Mouse (Mus musculus): ENCODE data around the gene Sbno2. TPM values are rescaled to one million over a fixed set of nuclear protein-coding genes. Genes with fewer than 3 reads are reported as not detected.
"Not testable (repeated sequence)": the region's sequence is repeated elsewhere in the genome, so short reads cannot be mapped to it uniquely, and the experiment has no call there.

Sbno2 gene
- polyA plus RNA-seq, 1 experiment from 2014 or later, result 16.8 TPM

DNA sequence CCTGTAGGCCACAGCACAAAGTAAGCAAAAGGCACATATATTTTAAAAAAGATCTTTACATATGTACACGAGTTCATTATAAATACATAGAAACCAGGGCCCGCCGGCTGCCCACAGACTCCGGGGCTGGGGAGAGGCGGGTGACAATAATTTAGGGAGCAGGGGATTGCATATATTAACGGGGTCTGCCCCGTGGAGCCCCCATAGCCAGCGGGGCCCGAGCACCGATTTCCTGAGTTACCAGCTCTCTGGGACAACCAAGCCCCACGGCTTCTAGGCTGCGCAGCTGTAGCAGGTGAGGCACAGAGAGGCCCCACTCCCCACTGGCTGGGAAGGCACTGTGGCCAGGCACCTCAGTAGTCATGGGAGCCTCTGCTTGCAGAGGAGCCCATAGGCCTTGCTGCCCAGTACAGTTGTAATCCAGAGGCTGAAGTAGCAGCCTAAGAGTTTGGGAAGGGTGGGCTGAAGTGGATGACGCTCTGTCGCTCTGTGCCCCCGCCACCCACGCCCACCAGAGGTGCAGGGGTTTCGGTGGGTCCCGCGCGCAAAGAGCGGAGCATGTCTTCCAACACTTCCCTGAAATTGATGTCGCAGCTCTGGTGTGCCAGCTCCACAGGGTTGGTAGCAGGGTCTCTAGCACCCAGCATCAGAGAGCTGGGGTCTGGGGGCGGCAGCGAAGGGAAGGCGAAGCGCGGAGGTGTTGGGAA is 48.2 kb downstream of the Sbno2 start:
- Histone ChIP-seq H3K4me3 (no peak overlapping the region), H3K36me3 (replicated peaks) (peaks cover 19% of the 10 kb centered on the region; the same call in 1 of the 2 replicates), H3K9ac (no peak overlapping the region), H3K4me2 (no peak overlapping the region), H3K9me3 (no peaks in the 10 kb centered on the region), H3K4me1 (peaks cover 21% of the 10 kb centered on the region), H3K27ac (no peak overlapping the region), H3K27me3 (replicated peaks) (no peaks in the 10 kb centered on the region)
- WGBS, result 92% methylated on average over 27 of the region's 27 CpGs
- no peak for ATAC-seq (replicated peaks)

DNA sequence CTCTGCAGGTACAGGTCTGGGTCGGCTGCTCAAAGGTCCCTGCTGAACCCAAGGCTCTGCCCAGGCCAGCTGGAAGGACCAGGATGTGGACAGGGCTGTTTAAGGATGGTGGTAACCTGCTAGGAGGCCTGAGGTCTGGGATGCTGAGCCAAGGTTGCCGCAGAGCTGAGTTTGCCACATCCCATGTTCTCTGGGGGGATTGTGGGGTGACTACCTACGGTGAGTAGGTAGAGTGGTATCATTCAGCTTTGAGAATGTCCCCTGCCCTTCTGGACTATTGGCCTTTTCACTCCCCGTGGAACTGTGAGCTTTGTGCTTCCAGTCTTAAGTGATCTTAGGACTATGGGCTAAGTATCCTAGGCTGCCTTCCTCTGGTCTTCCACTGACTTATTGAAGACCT is 48.9 kb downstream of the Sbno2 start:
- Histone ChIP-seq H3K4me2 (no peak overlapping the region), H3K4me1 (peaks cover 21% of the 10 kb centered on the region), H3K9ac (no peak overlapping the region), H3K4me3 (no peak overlapping the region), H3K9me3 (no peaks in the 10 kb centered on the region), H3K27ac (no peak overlapping the region), H3K36me3 (replicated peaks) (peaks cover 16% of the 10 kb centered on the region; the same call in 1 of the 2 replicates), H3K27me3 (replicated peaks) (no peaks in the 10 kb centered on the region)
- WGBS, result 94% methylated on average over 4 of the region's 4 CpGs
- ATAC-seq (replicated peaks), result no peak

DNA sequence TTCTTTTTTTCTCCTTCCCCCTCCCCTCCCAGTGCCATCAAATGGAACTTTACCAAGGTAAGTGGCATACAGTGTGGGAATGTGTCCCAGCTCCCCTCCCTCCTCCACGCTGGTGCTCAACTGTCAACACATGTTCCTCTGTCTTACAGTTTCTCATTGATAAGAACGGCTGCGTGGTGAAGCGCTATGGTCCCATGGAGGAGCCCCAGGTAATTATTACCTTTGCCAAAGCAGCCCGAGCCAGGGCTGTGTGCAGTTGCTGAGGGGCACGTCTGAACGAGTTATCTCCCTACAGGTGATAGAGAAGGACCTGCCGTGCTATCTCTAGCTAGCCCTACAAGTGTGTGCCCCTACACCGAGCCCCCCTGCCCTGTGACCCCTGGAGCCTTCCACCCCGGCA is 49.5 kb downstream of the Sbno2 start:
- Histone ChIP-seq H3K9me3 (no peaks in the 10 kb centered on the region), H3K27me3 (replicated peaks) (no peaks in the 10 kb centered on the region), H3K36me3 (replicated peaks) (peaks cover 16% of the 10 kb centered on the region; the same call in 1 of the 2 replicates), H3K27ac (no peak overlapping the region), H3K4me2 (peak overlapping the region; percentile 77; the same call in 1 of the 2 replicates), H3K4me1 (peaks cover 21% of the 10 kb centered on the region), H3K4me3 (no peak overlapping the region), H3K9ac (no peak overlapping the region)
- no peak for ATAC-seq (replicated peaks)
- WGBS, result 91% methylated on average over 10 of the region's 10 CpGs

DNA sequence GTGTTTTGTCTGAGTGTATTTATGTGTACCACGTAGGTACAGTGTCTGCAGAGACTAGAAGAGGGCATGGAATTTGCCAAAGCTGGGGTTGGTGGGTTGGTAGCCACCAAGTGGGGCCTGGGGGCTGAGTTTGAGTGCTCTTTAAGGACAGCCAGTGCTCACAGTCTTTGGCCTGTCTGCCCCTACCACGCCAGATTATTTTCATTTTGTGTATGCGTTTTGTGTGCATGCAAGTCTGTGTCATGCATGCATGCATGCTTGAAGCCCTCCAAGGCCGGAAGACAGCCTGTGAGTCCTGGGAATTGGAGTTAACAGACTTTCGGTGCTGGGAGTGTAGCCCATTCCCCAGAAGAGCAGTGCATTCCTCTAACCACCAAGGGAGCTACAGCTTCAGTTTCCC is 50.0 kb downstream of the Sbno2 start:
- H3K27me3 ChIP-seq (replicated peaks), result no peaks in the 10 kb centered on the region
- H3K9me3 ChIP-seq, result no peaks in the 10 kb centered on the region
- ATAC-seq (replicated peaks), result no peak
- H3K4me2 ChIP-seq, result peak overlapping the region; percentile 77
- H3K27ac ChIP-seq, result no peak overlapping the region
- WGBS, result 81% methylated on average over 5 of the region's 5 CpGs
- peaks cover 16% of the 10 kb centered on the region; the same call in 1 of the 2 replicates for H3K36me3 ChIP-seq (replicated peaks)
- peaks cover 21% of the 10 kb centered on the region for H3K4me1 ChIP-seq
- H3K9ac ChIP-seq, result peak overlapping the region; percentile 12; the same call in 1 of the 2 replicates
- peak overlapping the region; percentile 60 for H3K4me3 ChIP-seq

GRCm38 (mm10) chr10:80054911-80055310 is 50.5 kb downstream of the Sbno2 start:
- Histone ChIP-seq H3K4me2 (peak overlapping the region; percentile 77), H3K36me3 (replicated peaks) (peaks cover 13% of the 10 kb centered on the region; the same call in 1 of the 2 replicates), H3K27ac (peak overlapping the region; percentile 92), H3K4me3 (peak overlapping the region; percentile 60), H3K4me1 (peaks cover 21% of the 10 kb centered on the region), H3K9ac (peak overlapping the region; percentile 81)
- not testable (repeated sequence) for H3K9me3 ChIP-seq; H3K27me3 ChIP-seq (replicated peaks); ATAC-seq (replicated peaks)
- WGBS, result 21% methylated on average over 3 of the region's 3 CpGs

DNA sequence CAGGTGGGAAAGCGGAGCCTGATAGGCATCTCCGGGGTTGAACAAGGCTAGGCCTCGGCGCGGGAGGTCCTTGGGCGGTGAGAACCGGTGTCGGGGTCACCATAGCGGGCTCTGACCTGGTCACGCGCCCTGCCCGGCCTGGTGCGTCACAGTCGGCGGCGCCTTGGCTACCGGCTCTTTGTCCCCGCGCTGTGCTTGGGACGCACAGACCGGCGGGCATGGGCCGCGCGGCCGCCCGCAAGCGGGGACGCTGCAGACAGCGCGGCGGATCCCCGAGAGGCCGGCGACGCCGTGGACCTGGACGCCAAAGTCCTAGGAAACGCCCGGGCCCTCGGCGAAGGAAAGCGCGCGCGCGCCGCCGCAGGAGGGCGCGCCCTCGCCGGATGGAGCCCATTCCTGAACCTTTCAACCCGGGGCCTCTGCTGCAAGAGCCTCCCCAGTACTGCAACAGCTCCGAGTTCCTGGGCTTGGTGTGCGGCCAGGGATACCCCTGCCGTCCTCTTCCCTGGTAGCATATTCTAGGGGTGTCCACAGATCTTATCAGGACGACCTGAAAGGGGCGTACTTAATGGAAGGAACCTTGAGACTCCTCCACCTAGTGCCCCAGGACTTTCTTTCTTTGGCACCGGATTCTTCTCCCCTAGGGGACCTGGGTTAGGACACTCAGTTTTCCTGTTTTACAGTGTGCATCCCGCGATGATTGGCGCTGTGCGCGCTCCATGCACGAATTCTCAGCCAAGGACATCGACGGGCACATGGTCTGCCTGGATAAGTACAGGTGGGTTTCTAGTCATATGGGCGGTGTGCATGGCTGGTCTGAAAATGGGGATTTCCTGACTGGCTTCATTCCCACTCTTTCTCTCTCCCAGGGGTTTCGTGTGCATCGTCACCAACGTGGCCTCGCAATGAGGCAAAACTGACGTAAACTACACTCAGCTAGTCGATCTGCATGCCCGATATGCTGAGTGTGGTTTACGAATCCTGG is 51.2 kb downstream of the Sbno2 start:
- H3K9me3 ChIP-seq, result no peaks in the 10 kb centered on the region
- H3K27ac ChIP-seq, result peak overlapping the region; percentile 92
- 1% methylated on average over 77 of the region's 77 CpGs for WGBS
- peak overlapping the region; percentile 81 for H3K9ac ChIP-seq
- H3K27me3 ChIP-seq (replicated peaks), result no peaks in the 10 kb centered on the region
- peak overlapping the region; percentile 60 for H3K4me3 ChIP-seq
- peak overlapping the region; percentile 77 for H3K4me2 ChIP-seq
- H3K4me1 ChIP-seq, result peaks cover 21% of the 10 kb centered on the region
- ATAC-seq (replicated peaks), result peak; percentile 53
- peaks cover 13% of the 10 kb centered on the region; the same call in 1 of the 2 replicates for H3K36me3 ChIP-seq (replicated peaks)

DNA sequence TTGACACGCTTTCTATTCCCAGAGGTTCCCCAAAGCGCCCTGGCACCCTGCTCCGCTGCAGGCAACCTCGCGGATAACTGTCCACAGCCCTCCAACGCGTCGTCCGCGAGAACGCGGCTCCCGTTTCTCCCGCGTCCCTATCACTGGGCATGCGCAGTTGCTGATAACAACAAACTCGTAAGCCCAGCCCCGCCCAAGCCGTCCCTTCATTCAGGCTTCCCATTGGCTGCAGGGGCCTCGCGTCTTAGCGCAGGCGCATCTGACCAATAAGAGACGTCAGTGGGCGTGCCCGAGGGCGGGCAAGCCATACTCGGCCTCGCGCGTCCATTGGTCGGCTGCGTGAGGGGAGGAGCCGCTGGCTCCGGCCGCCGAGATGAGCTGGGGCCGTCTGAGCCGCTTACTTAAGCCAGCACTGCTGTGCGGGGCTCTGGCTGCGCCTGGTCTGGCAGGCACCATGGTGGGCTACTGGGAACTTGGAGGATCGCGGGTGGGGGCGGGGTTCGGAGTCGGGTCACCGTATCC is 52.1 kb downstream of the Sbno2 start:
- Histone ChIP-seq H3K27me3 (replicated peaks) (no peaks in the 10 kb centered on the region), H3K36me3 (replicated peaks) (peaks cover 13% of the 10 kb centered on the region; the same call in 1 of the 2 replicates), H3K27ac (peak overlapping the region; percentile 92), H3K9ac (peak overlapping the region; percentile 81), H3K9me3 (no peaks in the 10 kb centered on the region), H3K4me3 (peak overlapping the region; percentile 60), H3K4me1 (peaks cover 25% of the 10 kb centered on the region), H3K4me2 (peak overlapping the region; percentile 77)
- ATAC-seq (replicated peaks), result peak; percentile 97
- WGBS, result under 1% methylated on average over 47 of the region's 47 CpGs

GRCm38 (mm10) chr10:80052374-80052764 is 53.0 kb downstream of the Sbno2 start:
- 83% methylated on average over 5 of the region's 5 CpGs for WGBS
- no peak overlapping the region for H3K4me2 ChIP-seq
- peaks cover 28% of the 10 kb centered on the region for H3K4me1 ChIP-seq
- H3K27ac ChIP-seq, result 0 out of 2 replicates have a peak overlapping the region, but pooled peaks have one; percentile 11
- ATAC-seq (replicated peaks), result no peak
- H3K9me3 ChIP-seq, result no peaks in the 10 kb centered on the region
- H3K9ac ChIP-seq, result no peak overlapping the region
- H3K27me3 ChIP-seq (replicated peaks), result no peaks in the 10 kb centered on the region
- peaks cover 13% of the 10 kb centered on the region; the same call in 1 of the 2 replicates for H3K36me3 ChIP-seq (replicated peaks)
- no peak overlapping the region for H3K4me3 ChIP-seq

GRCm38 (mm10) chr10:80051618-80052373 is 53.6 kb downstream of the Sbno2 start:
- Histone ChIP-seq H3K27ac (peak overlapping the region; percentile 52; the same call in 1 of the 2 replicates), H3K36me3 (replicated peaks) (peaks cover 8% of the 10 kb centered on the region; the same call in 1 of the 2 replicates)

GRCm38 (mm10) chr10:80050885-80051617 is 54.3 kb downstream of the Sbno2 start:
- WGBS, result 10% methylated on average over 15 of the region's 15 CpGs
- no peaks in the 10 kb centered on the region for H3K9me3 ChIP-seq
- peaks cover 28% of the 10 kb centered on the region for H3K4me1 ChIP-seq
- ATAC-seq (replicated peaks), result no peak
- H3K36me3 ChIP-seq (replicated peaks), result 0 out of 2 replicates have a peak, but pooled peaks cover 3% of the 10 kb centered on the region
- H3K9ac ChIP-seq, result no peak overlapping the region
- no peak overlapping the region for H3K4me3 ChIP-seq
- peak overlapping the region; percentile 52 for H3K27ac ChIP-seq
- H3K27me3 ChIP-seq (replicated peaks), result no peaks in the 10 kb centered on the region
- no peak overlapping the region for H3K4me2 ChIP-seq

More at GRCm38 (mm10) chr10:80051618-80052373, 53.6 kb downstream of the Sbno2 start:
- no peaks in the 10 kb centered on the region for H3K9me3 ChIP-seq
- ATAC-seq (replicated peaks), result no peak
- no peaks in the 10 kb centered on the region for H3K27me3 ChIP-seq (replicated peaks)
- no peak overlapping the region for H3K9ac ChIP-seq
- WGBS, result 18% methylated on average over 14 of the region's 14 CpGs
- no peak overlapping the region for H3K4me2 ChIP-seq
- H3K4me3 ChIP-seq, result no peak overlapping the region
- H3K4me1 ChIP-seq, result peaks cover 28% of the 10 kb centered on the region

DNA sequence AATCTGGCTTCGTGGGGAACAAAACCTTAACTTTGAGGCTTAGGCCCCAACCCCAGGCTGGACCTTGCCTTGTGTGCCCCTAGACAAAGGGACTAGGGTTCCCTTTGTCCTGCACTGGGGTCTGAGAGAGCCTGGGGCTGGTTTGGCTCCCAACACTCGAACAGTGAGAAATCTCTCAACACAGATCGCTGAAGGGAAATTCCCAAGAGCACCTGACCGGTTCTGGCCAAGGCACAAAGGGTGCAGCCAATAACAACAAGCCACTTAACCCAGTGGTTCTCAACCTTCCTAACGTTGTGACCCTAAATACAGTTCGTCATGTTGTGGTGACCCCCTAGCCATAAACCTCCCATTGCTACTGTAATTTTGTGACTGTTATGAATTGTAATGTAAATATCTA is 55.1 kb downstream of the Sbno2 start:
- no peak for ATAC-seq (replicated peaks)
- Histone ChIP-seq H3K4me3 (no peak overlapping the region), H3K27me3 (replicated peaks) (no peaks in the 10 kb centered on the region), H3K36me3 (replicated peaks) (no peaks in the 10 kb centered on the region), H3K9me3 (no peaks in the 10 kb centered on the region), H3K4me1 (peaks cover 21% of the 10 kb centered on the region), H3K4me2 (no peak overlapping the region), H3K27ac (0 out of 2 replicates have a peak overlapping the region, but pooled peaks have one; percentile 20), H3K9ac (no peak overlapping the region)
- WGBS, result 14% methylated on average over 6 of the region's 6 CpGs

Data from midbrain, embryonic 15.5 days (tissue).